Mouse (Mus musculus): ENCODE results near the gene Rbks. TPM values are rescaled to one million over a fixed set of nuclear protein-coding genes. Genes with fewer than 3 reads are reported as not detected.
"Not testable (repeated sequence)": the region's sequence is repeated elsewhere in the genome, so short reads cannot be mapped to it uniquely, and the experiment has no call there.

The Rbks gene
- total RNA-seq, 2 experiments from 2014 or later, result 7.8 to 16.3 TPM

- DNase-seq (ENCODE audit: low spot score in 2 of 2), result no peak
These were observed 17.2 kb downstream of the Rbks start for GRCm38 (mm10) chr5:31680183-31680582.

GRCm38 (mm10) chr5:31678000-31678399 lies 19.4 kb downstream of the Rbks start:
- no peak for DNase-seq (ENCODE audit: low spot score in 2 of 2)

- no peak for DNase-seq (ENCODE audit: low spot score in 2 of 2)
These were observed 24.0 kb downstream of the Rbks start for GRCm38 (mm10) chr5:31673431-31673830.

- DNase-seq (ENCODE audit: low spot score in 2 of 2), result no peak
These were observed 26.3 kb downstream of the Rbks start for GRCm38 (mm10) chr5:31671137-31671536.

GRCm38 (mm10) chr5:31669984-31670383 lies 27.4 kb downstream of the Rbks start:
- DNase-seq (ENCODE audit: low spot score in 2 of 2), result no peak

GRCm38 (mm10) chr5:31668325-31668968 lies 29.0 kb downstream of the Rbks start:
- DNase-seq (ENCODE audit: low spot score in 2 of 2), result no peak

GRCm38 (mm10) chr5:31666176-31666575 lies 31.3 kb downstream of the Rbks start:
- no peak for DNase-seq (ENCODE audit: low spot score in 2 of 2)

GRCm38 (mm10) chr5:31655688-31656190 lies 41.7 kb downstream of the Rbks start:
- no peak for DNase-seq (ENCODE audit: low spot score in 2 of 2)

- no peak for DNase-seq (ENCODE audit: low spot score in 2 of 2)
These were observed 46.7 kb downstream of the Rbks start for GRCm38 (mm10) chr5:31650518-31651288.

- no peak for DNase-seq (ENCODE audit: low spot score in 2 of 2)
These were observed 50.1 kb downstream of the Rbks start for GRCm38 (mm10) chr5:31647327-31647726.

- no peak for DNase-seq (ENCODE audit: low spot score in 2 of 2)
These were observed 50.9 kb downstream of the Rbks start for GRCm38 (mm10) chr5:31646574-31646973.

- DNase-seq (ENCODE audit: low spot score in 2 of 2), result no peak
These were observed 51.6 kb downstream of the Rbks start for GRCm38 (mm10) chr5:31645798-31646197.

- DNase-seq (ENCODE audit: low spot score in 2 of 2), result no peak
These were observed 52.6 kb downstream of the Rbks start for GRCm38 (mm10) chr5:31644847-31645246.

- DNase-seq (ENCODE audit: low spot score in 2 of 2), result no peak
These were observed 53.2 kb downstream of the Rbks start for GRCm38 (mm10) chr5:31644272-31644671.

- no peak for DNase-seq (ENCODE audit: low spot score in 2 of 2)
These were observed 55.1 kb downstream of the Rbks start for GRCm38 (mm10) chr5:31642300-31642699.

GRCm38 (mm10) chr5:31640542-31640941 lies 56.9 kb downstream of the Rbks start:
- DNase-seq (ENCODE audit: low spot score in 2 of 2), result no peak

GRCm38 (mm10) chr5:31636636-31637253 lies 60.7 kb downstream of the Rbks start:
- peak in 1 of 2 experiments; percentile 26 for DNase-seq (ENCODE audit: low spot score in 2 of 2)

- no peak for DNase-seq (ENCODE audit: low spot score in 2 of 2)
These were observed 62.7 kb downstream of the Rbks start for GRCm38 (mm10) chr5:31634679-31635078.

GRCm38 (mm10) chr5:31634161-31634560 lies 63.3 kb downstream of the Rbks start:
- no peak for DNase-seq (ENCODE audit: low spot score in 2 of 2)

- DNase-seq (ENCODE audit: low spot score in 2 of 2), result not testable (repeated sequence)
These were observed 66.3 kb downstream of the Rbks start for GRCm38 (mm10) chr5:31631169-31631568.

- peak in 1 of 2 experiments; percentile 50 for DNase-seq (ENCODE audit: low spot score in 2 of 2)
These were observed 67.4 kb downstream of the Rbks start for GRCm38 (mm10) chr5:31630064-31630463.

GRCm38 (mm10) chr5:31628555-31628954 lies 68.9 kb downstream of the Rbks start:
- peak in 1 of 2 experiments; percentile 32 for DNase-seq (ENCODE audit: low spot score in 2 of 2)

Measured in adrenal gland, adult 18-20 months (tissue).